Mouse (Mus musculus): ENCODE measurements at regions not wholly inside any gene's neighbourhood (a gene's known extent, or its start where the extent isn't known, plus 50 kb on each side); places are given as distances from the start of the nearest gene placed in this dataset.

GRCm38 (mm10) chr4:54704696-54705095 is 240.2 kb upstream of the Zfp462 start:
- DNase-seq: no peak

GRCm38 (mm10) chr4:54709751-54710150 is 235.1 kb upstream of the Zfp462 start:
- no peak for DNase-seq

DNA sequence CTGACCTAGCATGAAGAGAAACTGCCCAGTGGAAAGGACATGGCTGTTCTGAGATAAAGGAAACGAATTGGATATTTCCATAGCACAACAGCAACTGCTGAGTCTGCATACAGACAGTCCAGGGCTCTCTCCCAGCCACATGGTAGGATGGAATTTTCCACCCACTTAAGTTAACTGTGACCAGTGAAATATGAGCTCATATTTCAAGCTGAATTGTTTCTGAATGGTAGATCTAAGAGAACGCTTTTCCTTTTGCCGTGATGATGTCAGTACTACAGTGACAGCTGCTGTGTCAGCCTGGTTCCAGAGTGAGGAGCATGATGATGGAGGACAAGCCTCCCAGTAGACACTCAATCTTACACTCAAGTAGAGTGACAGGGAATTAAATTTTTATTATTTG is 231.9 kb upstream of the Zfp462 start:
- DNase-seq: no peak

GRCm38 (mm10) chr4:54714612-54715342 is 230.1 kb upstream of the Zfp462 start:
- DNase-seq: no peak

- DNase-seq: no peak
These were observed 226.8 kb upstream of the Zfp462 start for GRCm38 (mm10) chr4:54718083-54718482.

DNA sequence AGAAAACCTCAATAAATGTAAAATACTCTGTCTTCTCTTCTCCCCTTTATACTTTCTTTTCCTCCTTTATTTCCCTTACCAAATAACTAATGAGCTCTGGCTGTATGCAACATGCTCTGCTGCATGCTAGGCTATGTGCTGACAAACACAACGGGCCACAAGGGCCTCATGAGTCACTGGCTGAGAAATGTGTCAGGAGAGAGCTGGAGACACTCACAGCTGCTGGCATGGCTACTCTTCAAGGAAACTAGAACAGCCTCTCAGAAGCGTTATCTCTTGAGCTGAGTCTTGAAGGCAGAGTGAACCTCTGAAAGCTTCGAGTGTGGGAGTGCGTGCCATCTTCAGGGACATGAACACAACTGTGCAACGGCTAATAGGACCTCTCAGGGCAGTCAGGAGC is 205.8 kb upstream of the Zfp462 start:
- no peak for DNase-seq

GRCm38 (mm10) chr4:54751458-54751857 is 193.4 kb upstream of the Zfp462 start:
- DNase-seq: no peak

- no peak for DNase-seq
These were observed 188.4 kb upstream of the Zfp462 start for GRCm38 (mm10) chr4:54756441-54756840.

GRCm38 (mm10) chr4:54757715-54758500 is 186.9 kb upstream of the Zfp462 start:
- peak; percentile 20 for DNase-seq

DNA sequence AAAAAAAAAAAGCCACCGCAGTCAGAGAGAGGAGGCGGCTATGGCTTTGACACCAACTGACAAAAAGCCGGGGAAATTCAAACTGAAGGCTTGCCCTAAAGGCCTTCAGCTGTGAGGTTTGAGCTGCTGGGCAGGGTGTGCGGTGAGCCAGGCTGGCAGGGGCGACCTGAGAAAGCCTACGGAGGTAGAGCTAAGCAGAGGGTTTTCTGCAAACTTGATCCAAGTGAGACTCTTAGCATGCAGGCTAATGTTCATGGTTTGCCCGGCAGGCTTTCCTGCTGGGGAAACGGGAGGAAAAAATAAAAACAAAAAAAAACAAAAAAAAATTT is 186.4 kb upstream of the Zfp462 start:
- DNase-seq: no peak

DNA sequence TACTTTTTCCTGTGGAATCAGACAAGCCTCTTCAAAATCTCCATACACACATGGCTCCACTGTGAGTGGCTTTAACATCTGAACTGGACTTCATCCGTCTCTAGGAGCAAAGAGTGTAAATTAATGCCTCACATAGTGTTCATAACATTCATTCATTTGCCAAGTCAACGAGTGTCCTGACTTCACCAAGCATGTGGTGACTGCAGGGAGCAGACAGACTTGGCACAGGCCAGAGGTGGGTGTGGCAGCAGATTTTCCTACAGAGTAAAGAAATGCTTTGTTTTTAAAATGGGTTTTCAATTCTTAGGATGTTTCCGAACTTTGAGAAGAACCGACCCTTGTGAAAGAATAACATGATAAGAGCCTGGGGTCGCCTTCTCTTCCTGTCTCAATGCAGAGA is 183.6 kb upstream of the Zfp462 start:
- DNase-seq: no peak

- DNase-seq: no peak
These were observed 179.8 kb upstream of the Zfp462 start for GRCm38 (mm10) chr4:54765045-54765444.

DNA sequence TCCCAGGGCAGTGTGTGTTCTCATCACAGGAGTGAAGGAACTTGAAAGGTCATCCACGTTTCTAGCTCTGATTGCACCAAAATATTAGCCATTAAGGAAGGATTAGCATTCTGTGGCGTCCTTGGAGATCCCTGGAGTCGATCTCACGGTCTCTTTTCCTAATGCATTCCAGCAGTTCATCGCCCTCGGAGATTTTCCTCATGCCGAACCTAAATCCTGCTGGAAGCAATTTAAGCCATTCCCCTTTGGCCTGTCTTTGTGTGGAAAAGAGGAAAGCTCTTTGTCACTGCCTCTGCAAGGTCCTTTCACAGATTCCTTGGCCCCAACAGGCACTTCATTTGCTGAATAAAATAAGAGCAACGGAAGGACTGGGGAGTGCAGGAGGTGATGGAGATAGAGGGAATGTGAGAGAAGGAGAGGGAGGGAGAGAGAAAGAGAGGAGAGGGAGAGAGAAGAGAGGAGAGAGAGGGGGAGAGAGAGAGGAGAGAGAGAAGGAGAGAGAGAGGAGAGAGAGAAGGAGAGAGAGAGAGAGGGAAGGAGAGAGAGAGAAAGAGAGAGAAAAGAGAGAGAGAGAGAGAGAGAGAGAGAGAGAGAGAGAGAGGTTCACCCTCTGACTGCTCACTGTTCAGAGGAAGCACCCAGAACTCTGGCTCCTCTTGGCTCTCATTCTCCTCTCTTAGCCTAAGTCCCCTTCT is 177.2 kb upstream of the Zfp462 start:
- DNase-seq: no peak

GRCm38 (mm10) chr4:54768836-54769235 is 176.0 kb upstream of the Zfp462 start:
- DNase-seq: no peak

DNA sequence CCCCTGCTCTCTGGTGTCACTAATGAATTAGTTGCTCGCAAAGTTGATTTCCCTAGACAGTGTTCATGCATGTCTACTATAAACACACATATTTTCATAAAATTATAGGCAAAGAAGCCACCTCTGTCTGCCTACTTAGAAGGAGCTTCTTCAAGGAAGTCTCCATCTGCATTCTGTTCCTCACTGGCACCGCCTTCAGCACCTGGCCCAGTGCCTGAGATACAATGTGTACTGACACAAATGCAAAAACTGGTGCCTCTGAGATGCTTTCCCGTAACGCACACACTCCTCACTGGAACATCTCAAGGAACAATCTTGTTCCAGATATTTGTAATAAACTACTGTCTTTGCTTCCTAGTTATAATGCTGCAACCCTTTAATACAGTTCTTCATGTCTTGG is 170.8 kb upstream of the Zfp462 start:
- DNase-seq: no peak

DNA sequence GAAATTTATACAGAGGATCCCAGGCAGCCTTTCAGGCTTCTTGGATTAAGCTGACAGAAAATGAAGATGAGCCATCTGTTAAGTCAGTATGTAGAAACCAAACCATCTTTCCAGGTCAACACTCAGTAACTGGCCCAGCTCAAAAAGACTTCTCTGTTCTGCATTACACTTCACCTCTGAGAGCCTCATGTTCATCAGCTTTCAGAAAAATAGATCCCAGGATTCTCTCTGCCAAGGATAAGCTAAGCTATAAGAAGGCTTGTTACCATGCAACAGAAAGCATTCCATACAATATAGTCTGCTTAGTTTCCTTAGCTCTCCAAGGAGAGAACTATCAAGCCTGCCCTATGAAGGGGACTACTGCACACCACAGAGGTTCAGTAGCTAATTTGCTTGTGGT is 170.1 kb upstream of the Zfp462 start:
- DNase-seq: no peak

GRCm38 (mm10) chr4:54780511-54780910 is 164.3 kb upstream of the Zfp462 start:
- DNase-seq: no peak

GRCm38 (mm10) chr4:54791217-54791742 is 153.6 kb upstream of the Zfp462 start:
- no peak for DNase-seq

GRCm38 (mm10) chr4:54793857-54794256 is 151.0 kb upstream of the Zfp462 start:
- no peak for DNase-seq

DNA sequence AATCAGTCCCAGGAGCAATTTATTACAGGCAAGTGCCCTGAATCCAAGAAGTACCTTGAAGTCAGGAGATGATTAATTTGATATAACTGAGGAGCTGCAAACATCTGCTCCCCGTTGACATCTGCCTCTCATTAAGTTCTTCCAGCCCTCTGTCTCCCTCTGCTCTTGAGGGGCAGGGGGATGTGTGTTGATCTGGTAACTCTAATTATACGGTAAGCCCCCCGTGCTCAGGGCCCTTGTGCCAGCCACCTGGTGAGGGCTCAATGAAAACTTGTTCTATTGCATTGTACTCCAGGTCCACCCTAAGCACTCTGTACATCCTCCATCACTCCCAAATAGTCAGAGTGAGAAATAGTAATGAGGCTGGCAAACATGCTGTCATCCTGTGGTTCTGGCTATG is 149.6 kb upstream of the Zfp462 start:
- no peak for DNase-seq

GRCm38 (mm10) chr4:54798523-54798922 is 146.3 kb upstream of the Zfp462 start:
- no peak for DNase-seq

- no peak for DNase-seq
These were observed 133.7 kb upstream of the Zfp462 start for GRCm38 (mm10) chr4:54811163-54811562.

DNA sequence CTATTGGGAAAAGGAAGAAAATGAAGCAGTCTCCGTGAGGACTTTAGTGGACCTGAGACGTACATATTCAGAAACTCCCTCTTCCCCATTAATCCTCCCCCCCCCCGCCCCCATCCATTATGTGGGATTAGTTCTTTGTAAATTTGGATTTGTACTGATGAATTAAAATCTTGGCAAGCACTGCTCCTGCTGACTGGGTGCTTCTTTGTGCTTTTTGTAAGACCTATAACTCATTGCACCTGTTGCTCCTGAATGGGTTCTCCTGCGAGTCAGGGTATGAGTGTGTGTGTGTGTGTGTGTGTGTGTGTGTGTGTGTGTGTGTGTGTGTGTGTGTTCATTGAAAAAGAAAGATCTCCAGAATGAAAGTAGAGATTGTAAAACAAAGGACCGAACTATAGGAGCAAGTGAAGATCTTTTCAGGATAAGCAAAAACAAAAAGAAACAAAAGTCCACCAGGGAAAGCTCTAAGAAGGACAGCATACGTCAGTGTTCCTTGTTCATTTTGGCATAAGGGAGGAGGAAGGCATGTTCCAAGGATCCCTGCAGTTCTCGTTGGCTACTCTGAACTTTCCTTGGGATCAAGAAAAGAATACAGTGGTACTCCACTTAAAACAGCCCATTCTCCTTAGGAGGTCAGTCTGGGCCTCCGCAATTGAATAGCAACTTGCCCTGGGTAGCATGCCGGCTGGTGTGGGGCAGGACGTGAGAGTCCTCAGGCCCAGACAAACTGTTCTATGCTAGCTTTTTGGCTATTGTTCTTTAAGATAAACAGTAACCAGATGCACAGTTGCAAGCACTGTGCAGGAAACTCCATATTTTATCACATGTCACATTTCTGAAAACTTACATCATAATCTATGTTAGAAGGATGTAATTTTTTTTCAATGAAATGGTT is 131.9 kb upstream of the Zfp462 start:
- DNase-seq: no peak

Data from kidney, adult 9 months (tissue).